Mouse (Mus musculus) limb, embryonic 11.5 days (tissue): ENCODE data around the gene Copa. TPM values are rescaled to one million over a fixed set of nuclear protein-coding genes. Genes with fewer than 3 reads are reported as not detected.

Experiments
- ATAC-seq: fragments of 200-750 bp; cut with Nextera tagmentation; 2 replicates; pipeline ENCODE4 v1.8.0; 2017; ENCODE audit warnings: low read depth; ENCODE audit not compliant: insufficient number of reproducible peaks, low FRiP score, low TSS enrichment
- DNase-seq: peaks from one replicate; pipeline ENCODE4 v3.0.0-alpha.2; 2015; ENCODE audit warnings: low spot score
- H3K27ac ChIP-seq: fragments of 300-500 bp; sonication (generic); replicated peaks from 2 replicates; pipeline ENCODE4 v1.5.1; 2014; ENCODE audit warnings: low read depth, mild to moderate bottlenecking, low read length
- H3K27me3 ChIP-seq: fragments of 300-500 bp; sonication (generic); 2 replicates; pipeline ENCODE4 v1.6.1; 2014; ENCODE audit warnings: mild to moderate bottlenecking, low read length, mixed read lengths; ENCODE audit not compliant: control insufficient read depth, insufficient read depth
- H3K36me3 ChIP-seq: fragments of 300-500 bp; sonication (generic); 2 replicates; pipeline ENCODE4 v1.6.1; 2014; ENCODE audit warnings: mild to moderate bottlenecking, low read length, moderate library complexity, mixed read lengths; ENCODE audit not compliant: control insufficient read depth, insufficient read depth
- H3K4me1 ChIP-seq: fragments of 300-500 bp; sonication (generic); 2 replicates; pipeline ENCODE4 v1.6.1; 2014; ENCODE audit warnings: low read length, mixed read lengths; ENCODE audit not compliant: control insufficient read depth, insufficient read depth
- H3K4me2 ChIP-seq: fragments of 300-500 bp; sonication (generic); 2 replicates; pipeline ENCODE4 v1.6.1; 2014; ENCODE audit warnings: low read depth, mild to moderate bottlenecking, moderate library complexity; ENCODE audit not compliant: severe bottlenecking
- H3K4me3 ChIP-seq: fragments of 300-500 bp; sonication (generic); 2 replicates; pipeline ENCODE4 v1.5.1; 2014; ENCODE audit warnings: low read depth, low read length
- H3K9ac ChIP-seq: fragments of 300-500 bp; sonication (generic); 2 replicates; pipeline ENCODE4 v1.6.1; 2014; ENCODE audit warnings: mild to moderate bottlenecking, low read length
- H3K9me3 ChIP-seq: fragments of 300-500 bp; sonication (generic); 2 replicates; pipeline ENCODE4 v1.6.1; 2016; ENCODE audit warnings: low read length; ENCODE audit not compliant: control insufficient read depth
- WGBS: fragments of 180-500 bp; shearing (Covaris S2); extraction: QIAGEN DNeasy Blood & Tissue Kit; methylation state at CpG from one replicate; pipeline ENCODE4 v1.1.7; 2014; 5-methylcytosine and 5-hydroxymethylcytosine counted together
- polyA plus RNA-seq: library from polyadenylated mRNA; unstranded; fragments of >200 nt; fragmentation: Nextera tagmentation; extraction: Ambion mirVana; gene quantifications from 2 replicates; pipeline ENCODE4 v1.2.1, GENCODE M21; 2014

Copa gene
- polyA plus RNA-seq, 1 experiment from 2014 or later = 173 TPM

DNA sequence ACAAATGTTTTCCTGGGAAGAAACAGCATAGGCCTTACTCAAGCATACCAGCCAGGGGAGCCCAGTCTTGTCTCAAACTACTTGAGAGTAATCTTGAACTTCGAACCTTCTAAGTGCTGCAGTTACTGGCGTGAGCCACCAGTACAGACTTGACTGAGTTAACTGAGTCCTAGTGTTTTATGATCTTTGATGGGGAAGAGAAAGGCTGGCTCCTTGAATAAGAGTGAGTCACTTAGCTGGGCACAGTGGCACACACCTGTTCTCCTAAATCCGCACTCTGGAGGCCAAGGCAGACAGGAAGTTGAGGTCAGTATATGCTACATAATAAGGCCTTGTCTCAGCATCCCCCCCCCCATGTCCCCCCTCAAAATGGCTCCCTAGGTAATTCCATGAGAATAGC, 72.2 kb downstream of the Copa start:
- Histone ChIP-seq H3K36me3 (peaks cover 18% of the 10 kb centered on the region), H3K4me3 (no peak overlapping the region), H3K9ac (no peak overlapping the region), H3K27me3 (no peaks in the 10 kb centered on the region), H3K4me2 (no peak overlapping the region), H3K4me1 (no peaks in the 10 kb centered on the region), H3K9me3 (no peaks in the 10 kb centered on the region), H3K27ac (no peak overlapping the region)
- DNase-seq = no peak
- 82% methylated on average over 3 of the region's 3 CpGs for WGBS
- ATAC-seq = no peak

DNA sequence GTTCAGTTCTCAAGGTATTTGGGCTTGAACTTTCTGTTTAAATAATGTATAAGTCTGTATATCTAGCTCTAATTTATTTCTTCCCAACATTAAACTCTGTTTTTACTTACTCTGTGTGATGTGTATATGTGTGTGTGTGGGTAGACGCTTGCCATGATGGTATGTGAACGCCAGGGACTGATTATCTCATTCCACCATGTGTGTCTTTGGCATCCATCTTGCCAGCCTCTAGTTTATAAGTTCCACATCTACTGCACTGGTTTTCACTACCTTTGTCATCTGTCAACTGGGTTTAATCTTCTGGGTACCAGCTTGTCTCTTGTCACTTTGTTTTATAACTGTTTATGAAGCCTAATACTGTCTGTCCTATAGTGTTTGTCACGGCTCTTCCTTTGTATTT, 73.2 kb downstream of the Copa start:
- H3K27me3 ChIP-seq = no peaks in the 10 kb centered on the region
- H3K4me1 ChIP-seq = no peaks in the 10 kb centered on the region
- no peak overlapping the region for H3K4me3 ChIP-seq
- no peaks in the 10 kb centered on the region for H3K9me3 ChIP-seq
- H3K9ac ChIP-seq = no peak overlapping the region
- H3K4me2 ChIP-seq = no peak overlapping the region
- WGBS = 90% methylated on average over 3 of the region's 3 CpGs
- H3K36me3 ChIP-seq = peaks cover 18% of the 10 kb centered on the region
- no peak for ATAC-seq
- H3K27ac ChIP-seq = no peak overlapping the region
- no peak for DNase-seq

DNA sequence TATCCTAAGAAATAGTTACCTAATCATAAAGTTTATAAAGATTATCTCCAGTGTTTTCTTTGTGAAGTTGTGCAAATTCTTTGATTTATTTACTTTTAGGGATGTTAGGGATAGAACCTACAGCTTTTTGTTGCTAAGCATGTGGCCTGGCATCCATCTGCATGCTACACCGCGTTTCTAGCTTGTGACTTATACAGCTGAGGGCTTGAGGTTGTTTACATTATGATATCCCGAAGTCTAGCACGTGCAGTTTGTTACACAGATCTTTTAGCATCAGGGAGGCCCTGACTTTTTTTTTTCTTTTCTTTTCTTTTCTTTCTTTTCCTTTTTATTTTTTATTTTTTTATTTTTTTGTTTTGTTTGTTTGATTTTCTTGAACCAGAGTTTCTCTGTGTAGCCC, 77.6 kb downstream of the Copa start:
- Histone ChIP-seq H3K4me1 (no peaks in the 10 kb centered on the region), H3K4me2 (no peak overlapping the region), H3K9me3 (no peaks in the 10 kb centered on the region), H3K9ac (no peak overlapping the region), H3K27me3 (no peaks in the 10 kb centered on the region), H3K4me3 (no peak overlapping the region), H3K36me3 (peaks cover 6% of the 10 kb centered on the region; the same call in 1 of the 2 replicates), H3K27ac (no peak overlapping the region)
- ATAC-seq (no peak), DNase-seq (no peak)
- 88% methylated on average over 4 of the region's 4 CpGs for WGBS

DNA sequence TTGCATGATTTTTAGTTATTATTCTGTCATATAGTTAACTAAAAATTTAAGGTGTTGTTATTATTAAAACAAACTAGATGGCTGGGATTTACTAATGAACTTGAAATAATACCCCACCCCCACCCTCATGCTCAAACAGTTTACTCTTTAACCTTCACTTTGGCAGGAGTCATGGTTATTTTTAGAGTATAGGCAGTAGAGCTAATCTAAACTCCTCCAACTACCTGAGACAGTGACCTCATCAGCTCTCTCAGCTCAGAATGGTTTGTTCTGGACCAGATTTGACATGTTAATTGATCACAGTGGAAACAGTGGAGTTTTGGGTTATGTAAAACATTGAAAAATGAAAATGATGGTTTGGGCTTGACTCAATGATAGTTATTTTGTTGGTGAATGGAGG, 78.2 kb downstream of the Copa start:
- peaks cover 4% of the 10 kb centered on the region; the same call in 1 of the 2 replicates for H3K36me3 ChIP-seq
- H3K27me3 ChIP-seq = no peaks in the 10 kb centered on the region
- no peak for DNase-seq
- H3K4me3 ChIP-seq = no peak overlapping the region
- no peak for ATAC-seq
- no peak overlapping the region for H3K4me2 ChIP-seq
- no peak overlapping the region for H3K27ac ChIP-seq
- no peak overlapping the region for H3K9ac ChIP-seq
- H3K9me3 ChIP-seq = no peaks in the 10 kb centered on the region
- no peaks in the 10 kb centered on the region for H3K4me1 ChIP-seq

DNA sequence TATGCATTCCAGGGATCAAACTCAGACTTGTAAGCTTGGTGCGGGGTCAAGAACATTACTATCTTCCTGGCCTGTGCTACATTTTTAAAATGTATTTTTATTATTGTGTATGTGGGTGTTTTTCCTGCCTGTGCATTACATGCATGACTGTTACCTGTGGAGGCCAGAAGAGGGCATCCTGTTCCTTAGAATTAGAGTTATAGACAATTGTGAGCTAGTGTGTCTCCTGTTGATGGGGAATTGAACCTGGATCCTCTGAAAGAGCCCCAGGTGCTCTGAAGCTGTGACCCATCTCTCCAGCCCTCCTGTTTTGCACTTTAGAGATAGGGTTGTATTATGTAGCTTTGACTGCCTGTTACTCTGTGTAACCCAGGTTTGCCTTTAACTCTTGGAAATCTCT, 79.7 kb downstream of the Copa start:
- Histone ChIP-seq H3K4me2 (no peak overlapping the region), H3K36me3 (peaks cover 6% of the 10 kb centered on the region; the same call in 1 of the 2 replicates), H3K9me3 (no peaks in the 10 kb centered on the region), H3K4me1 (no peaks in the 10 kb centered on the region), H3K9ac (no peak overlapping the region), H3K4me3 (no peak overlapping the region), H3K27me3 (no peaks in the 10 kb centered on the region), H3K27ac (no peak overlapping the region)
- DNase-seq = no peak
- ATAC-seq = no peak
- WGBS = 98% methylated on average over 1 of the region's 1 CpGs

DNA sequence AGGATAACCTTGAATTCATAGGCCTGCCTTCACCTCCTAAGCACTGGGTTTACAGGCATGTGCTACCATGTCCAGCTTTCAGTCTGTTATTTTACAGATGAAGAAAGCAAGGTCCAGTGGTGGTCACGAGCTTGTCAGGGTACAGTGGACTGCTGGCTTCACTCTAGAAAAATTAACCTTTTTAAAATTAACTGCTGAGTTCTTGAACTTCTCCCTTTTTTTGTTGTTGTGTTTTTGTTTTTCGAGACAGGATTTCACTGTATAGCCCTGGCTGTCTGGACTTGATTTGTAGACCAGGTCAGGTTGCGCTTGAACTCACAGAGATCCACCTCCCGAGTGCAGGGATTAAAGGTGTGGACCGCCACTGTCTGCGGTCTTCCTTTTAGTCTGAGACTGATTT, 80.6 kb downstream of the Copa start:
- DNase-seq (no peak), ATAC-seq (no peak)
- WGBS = 80% methylated on average over 6 of the region's 6 CpGs
- H3K36me3 ChIP-seq = peaks cover 10% of the 10 kb centered on the region; the same call in 1 of the 2 replicates
- no peak overlapping the region for H3K4me2 ChIP-seq
- no peak overlapping the region for H3K9ac ChIP-seq
- no peak overlapping the region for H3K27ac ChIP-seq
- H3K27me3 ChIP-seq = no peaks in the 10 kb centered on the region
- H3K4me3 ChIP-seq = no peak overlapping the region
- no peaks in the 10 kb centered on the region for H3K9me3 ChIP-seq
- H3K4me1 ChIP-seq = no peaks in the 10 kb centered on the region

DNA sequence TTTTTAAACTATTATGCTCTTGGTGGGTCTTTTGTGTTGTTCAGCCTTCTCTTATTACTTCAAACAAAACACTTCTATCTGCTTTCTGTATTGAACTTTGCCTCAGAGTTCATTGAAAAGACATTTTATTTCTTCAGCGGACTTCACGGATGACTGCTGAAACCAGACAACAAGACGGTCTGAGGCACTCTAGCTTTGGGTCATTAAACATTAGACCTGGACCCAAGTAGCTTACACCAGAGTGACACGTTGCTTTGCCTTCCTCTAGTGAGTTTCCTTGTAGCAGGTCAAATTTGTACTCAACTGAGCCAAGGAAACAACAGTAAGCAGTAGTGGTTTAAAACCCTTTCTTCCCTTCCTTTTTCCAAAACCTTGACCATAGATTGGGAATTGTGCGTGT, 85.6 kb downstream of the Copa start:
- H3K27ac ChIP-seq = no peak overlapping the region
- H3K9ac ChIP-seq = no peak overlapping the region
- no peak overlapping the region for H3K4me3 ChIP-seq
- ATAC-seq (no peak), DNase-seq (no peak)
- H3K4me2 ChIP-seq = no peak overlapping the region
- no peaks in the 10 kb centered on the region for H3K4me1 ChIP-seq
- peaks cover 17% of the 10 kb centered on the region; the same call in 1 of the 2 replicates for H3K36me3 ChIP-seq
- no peaks in the 10 kb centered on the region for H3K9me3 ChIP-seq
- WGBS = 96% methylated on average over 5 of the region's 5 CpGs
- no peaks in the 10 kb centered on the region for H3K27me3 ChIP-seq

DNA sequence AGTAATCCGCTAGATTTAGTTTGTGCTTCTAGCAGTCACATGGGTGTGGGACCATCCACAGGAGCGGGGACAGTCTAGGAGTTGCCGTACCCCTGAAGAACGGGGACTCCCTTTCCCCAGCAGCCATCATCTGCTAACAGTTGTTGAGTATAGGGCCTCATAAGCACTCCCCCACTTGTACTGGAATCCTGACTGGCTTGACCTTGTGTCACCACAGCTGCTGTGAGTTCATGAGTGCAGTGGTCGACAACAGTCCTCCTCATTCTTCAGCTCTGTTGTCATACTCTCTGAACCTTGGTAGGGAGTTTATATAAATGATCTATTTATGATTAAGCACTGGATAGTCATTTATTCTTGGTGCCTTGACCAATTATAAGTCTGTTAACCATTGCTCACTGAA, 87.5 kb downstream of the Copa start:
- H3K36me3 ChIP-seq = peaks cover 25% of the 10 kb centered on the region
- WGBS = 99% methylated on average over 5 of the region's 5 CpGs
- no peak overlapping the region for H3K27ac ChIP-seq
- DNase-seq (no peak), ATAC-seq (no peak)
- no peaks in the 10 kb centered on the region for H3K4me1 ChIP-seq
- no peaks in the 10 kb centered on the region for H3K9me3 ChIP-seq
- H3K27me3 ChIP-seq = no peaks in the 10 kb centered on the region
- no peak overlapping the region for H3K9ac ChIP-seq
- no peak overlapping the region for H3K4me3 ChIP-seq
- H3K4me2 ChIP-seq = no peak overlapping the region
